Mouse (Mus musculus) liver, postnatal 0 days (tissue): ENCODE data around the gene Mycl. TPM values are rescaled to one million over a fixed set of nuclear protein-coding genes. Genes with fewer than 3 reads are reported as not detected.

Experiments used
- ATAC-seq: fragments of 200-750 bp; cut with Nextera tagmentation; 2 replicates; pipeline ENCODE4 v1.8.0; 2017; ENCODE audit warnings: mild to moderate bottlenecking, moderate library complexity
- DNase-seq: peaks from one replicate; pipeline ENCODE4 v3.0.0-alpha.2; 2016
- H3K27ac ChIP-seq: fragments of 300-500 bp; sonication (generic); 2 replicates; pipeline ENCODE4 v1.5.1; 2014; ENCODE audit warnings: antibody characterized with exemption, moderate library complexity, mild to moderate bottlenecking, low read depth
- H3K27me3 ChIP-seq: fragments of 300-500 bp; sonication (generic); 2 replicates; pipeline ENCODE4 v1.6.1; 2014; ENCODE audit warnings: low read length, control low read depth, mixed read lengths; ENCODE audit not compliant: insufficient read depth
- H3K36me3 ChIP-seq: fragments of 300-500 bp; sonication (generic); replicated peaks from 2 replicates; pipeline ENCODE4 v1.6.1; 2014; ENCODE audit warnings: mild to moderate bottlenecking, control low read depth, low read length, moderate library complexity, mixed read lengths; ENCODE audit not compliant: insufficient read depth
- H3K4me1 ChIP-seq: fragments of 300-500 bp; sonication (generic); 2 replicates; pipeline ENCODE4 v1.6.1; 2014; ENCODE audit warnings: antibody characterized with exemption, mild to moderate bottlenecking, control low read depth; ENCODE audit not compliant: insufficient read depth
- H3K4me2 ChIP-seq: fragments of 300-500 bp; sonication (generic); 2 replicates; pipeline ENCODE4 v1.6.1; 2014; ENCODE audit warnings: low read depth, mild to moderate bottlenecking, low read length, moderate library complexity, mixed read lengths
- H3K4me3 ChIP-seq: fragments of 300-500 bp; sonication (generic); 2 replicates; pipeline ENCODE4 v1.5.1; 2014; ENCODE audit warnings: low read depth, low read length
- H3K9ac ChIP-seq: fragments of 300-500 bp; sonication (generic); replicated peaks from 2 replicates; pipeline ENCODE4 v1.6.1; 2014; ENCODE audit warnings: mild to moderate bottlenecking, moderate library complexity
- H3K9me3 ChIP-seq: fragments of 300-500 bp; sonication (generic); 2 replicates; pipeline ENCODE4 v1.6.1; 2016; ENCODE audit warnings: mild to moderate bottlenecking, control low read depth, low read length, mixed read lengths
- CTCF ChIP-seq: sonication (generic); IDR thresholded peaks from 2 replicates; pipeline ENCODE4 v1.5.1; 2016; ENCODE audit warnings: antibody characterized with exemption, low read depth
- EP300 ChIP-seq: IDR thresholded peaks from 2 replicates; pipeline ENCODE4 v1.6.1; 2016; ENCODE audit warnings: antibody characterized with exemption, low read depth, mild to moderate bottlenecking
- WGBS: fragments of 180-500 bp; shearing (Covaris S2); extraction: QIAGEN DNeasy Blood & Tissue Kit; methylation state at CpG from one replicate; pipeline ENCODE4 v1.1.7; 2014; ENCODE audit not compliant: insufficient replicate concordance; 5-methylcytosine and 5-hydroxymethylcytosine counted together
- polyA plus RNA-seq: library from polyadenylated mRNA; unstranded; fragments of >200 nt; fragmentation: Nextera tagmentation; extraction: Ambion mirVana; gene quantifications from 2 replicates; pipeline ENCODE4 v1.2.1, GENCODE M21; 2015

The Mycl gene
- polyA plus RNA-seq, 1 experiment from 2014 or later: 1.2 TPM

DNA sequence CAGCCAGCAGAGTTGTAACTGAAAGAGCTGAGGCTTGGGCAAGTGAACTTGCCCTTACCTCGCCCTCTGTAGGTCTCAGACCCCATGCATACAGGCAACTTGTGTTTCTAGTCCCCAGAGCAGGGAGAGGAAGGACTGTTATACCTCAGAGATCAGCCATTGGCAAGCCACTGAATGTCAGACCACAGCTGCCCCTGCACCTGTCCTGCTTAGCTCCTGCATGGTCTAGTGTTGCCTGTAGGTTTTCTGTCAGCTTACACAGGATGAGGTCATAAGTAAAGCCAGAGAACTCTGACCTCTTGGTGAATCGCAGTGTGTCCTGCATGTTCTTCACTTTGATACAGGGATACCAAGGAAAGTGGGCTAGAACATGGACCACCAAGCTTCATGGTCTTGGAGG, 39.4 kb downstream of the Mycl start:
- no peak for TF ChIP-seq CTCF
- TF ChIP-seq EP300: no peak
- no peak overlapping the region for H3K4me3 ChIP-seq
- no peaks in the 10 kb centered on the region for H3K9me3 ChIP-seq
- H3K4me2 ChIP-seq: no peak overlapping the region
- H3K27me3 ChIP-seq: no peaks in the 10 kb centered on the region
- peak; percentile 36; the same call in 1 of the 2 replicates for ATAC-seq
- H3K4me1 ChIP-seq: peaks cover 5% of the 10 kb centered on the region; the same call in 1 of the 2 replicates
- no peak overlapping the region for H3K9ac ChIP-seq
- peaks cover 18% of the 10 kb centered on the region for H3K36me3 ChIP-seq
- H3K27ac ChIP-seq: no peak overlapping the region
- 69% methylated on average over 2 of the region's 2 CpGs for whole genome bisulfite sequencing
- DNase-seq: no peak

DNA sequence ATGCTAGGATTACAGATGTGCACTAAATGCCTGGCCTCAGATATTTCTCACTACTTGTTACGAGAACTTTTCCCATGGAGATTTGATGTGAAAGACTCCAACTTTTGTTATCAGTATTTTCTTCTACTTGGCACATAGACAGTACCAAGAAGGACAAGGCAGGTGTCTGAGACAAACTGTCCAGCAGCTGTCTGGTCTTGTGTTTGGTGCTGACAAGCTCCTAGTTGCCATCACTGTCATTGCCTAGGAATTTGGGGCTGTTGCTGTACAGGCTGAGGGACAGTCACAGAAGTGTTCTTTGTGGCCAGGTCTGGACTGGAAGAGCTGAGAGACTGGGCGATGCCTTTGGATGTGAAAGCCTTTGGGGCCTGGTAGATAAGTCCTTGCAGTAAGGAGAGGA, 40.2 kb downstream of the Mycl start:
- Histone ChIP-seq H3K4me2 (no peak overlapping the region), H3K9ac (no peak overlapping the region), H3K36me3 (peaks cover 18% of the 10 kb centered on the region), H3K4me3 (no peak overlapping the region), H3K4me1 (peaks cover 5% of the 10 kb centered on the region; the same call in 1 of the 2 replicates), H3K9me3 (no peaks in the 10 kb centered on the region), H3K27me3 (no peaks in the 10 kb centered on the region), H3K27ac (no peak overlapping the region)
- ATAC-seq (no peak), DNase-seq (no peak)
- no peak for TF ChIP-seq EP300
- TF ChIP-seq CTCF: no peak
- 83% methylated on average over 2 of the region's 2 CpGs for WGBS

DNA sequence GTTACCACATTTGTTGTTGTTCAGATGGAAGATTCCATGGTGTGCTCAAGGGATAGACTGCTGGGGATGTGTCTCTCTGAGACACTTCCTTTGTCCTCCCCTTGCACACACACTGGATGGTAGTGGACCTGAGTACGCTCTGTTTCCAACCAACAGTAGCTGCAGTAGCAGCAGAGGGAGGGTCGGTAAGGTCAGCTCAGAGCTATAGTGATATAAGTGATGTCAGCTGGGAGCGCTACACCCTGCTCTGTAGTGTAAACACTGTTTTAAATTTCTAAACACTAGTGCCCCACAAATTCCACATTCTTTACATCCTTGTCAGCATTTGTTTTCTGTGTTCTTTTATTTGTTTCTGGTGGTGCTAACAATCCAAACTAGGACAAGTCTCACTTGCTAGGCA, 41.3 kb downstream of the Mycl start:
- H3K9me3 ChIP-seq: no peaks in the 10 kb centered on the region
- no peak overlapping the region for H3K27ac ChIP-seq
- H3K27me3 ChIP-seq: no peaks in the 10 kb centered on the region
- no peak for ATAC-seq
- TF ChIP-seq EP300: no peak
- no peak for TF ChIP-seq CTCF
- peaks cover 5% of the 10 kb centered on the region; the same call in 1 of the 2 replicates for H3K4me1 ChIP-seq
- peaks cover 10% of the 10 kb centered on the region; the same call in 1 of the 2 replicates for H3K36me3 ChIP-seq
- H3K9ac ChIP-seq: no peak overlapping the region
- no peak overlapping the region for H3K4me2 ChIP-seq
- whole genome bisulfite sequencing: 78% methylated on average over 3 of the region's 3 CpGs
- H3K4me3 ChIP-seq: no peak overlapping the region
- DNase-seq: no peak

DNA sequence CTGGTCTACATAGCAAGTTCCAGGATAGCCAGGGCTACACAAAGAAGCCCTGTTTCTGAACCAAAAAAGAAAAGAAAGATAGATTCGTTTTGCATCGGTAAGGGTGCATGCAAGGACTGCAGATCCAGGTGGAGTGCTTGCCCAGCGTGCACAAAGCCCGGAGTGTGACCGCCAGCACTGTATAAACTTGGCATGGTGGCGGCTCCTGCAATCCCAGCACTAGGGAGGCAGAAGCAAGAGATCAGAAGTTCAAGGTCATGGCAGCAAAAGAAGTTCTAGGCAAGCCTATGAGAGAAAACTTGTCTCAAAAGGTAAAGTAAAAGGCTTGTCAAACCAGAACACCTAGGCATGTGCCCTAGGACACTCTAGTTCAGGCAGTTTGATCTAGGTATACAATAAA, 45.7 kb downstream of the Mycl start:
- Histone ChIP-seq H3K9me3 (no peaks in the 10 kb centered on the region), H3K36me3 (peaks cover 8% of the 10 kb centered on the region; the same call in 1 of the 2 replicates), H3K4me2 (no peak overlapping the region), H3K4me1 (no peaks in the 10 kb centered on the region; the same call in 1 of the 2 replicates), H3K9ac (no peak overlapping the region), H3K4me3 (no peak overlapping the region), H3K27me3 (no peaks in the 10 kb centered on the region), H3K27ac (no peak overlapping the region)
- DNase-seq: no peak
- no peak for ATAC-seq
- no peak for TF ChIP-seq CTCF
- TF ChIP-seq EP300: no peak
- WGBS: 86% methylated on average over 6 of the region's 6 CpGs

DNA sequence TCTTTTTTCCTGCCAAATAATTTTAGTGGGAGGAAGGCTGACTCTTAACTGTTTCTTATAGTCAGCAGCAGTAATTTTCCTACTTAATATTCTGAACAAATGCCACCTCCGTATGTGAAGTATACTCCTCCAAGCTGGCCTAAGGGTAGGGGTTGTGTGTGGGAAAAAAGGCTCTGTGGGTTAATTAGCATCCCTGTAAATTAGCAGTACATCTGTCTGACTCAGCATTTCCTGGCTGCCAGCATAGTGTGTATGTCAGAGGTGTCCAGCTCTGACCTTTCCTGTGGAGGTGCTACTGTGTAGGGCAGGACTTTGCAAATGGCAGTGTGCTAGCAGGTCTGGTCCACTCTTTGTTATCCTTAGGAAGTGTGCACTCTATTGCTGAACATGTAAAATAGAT, 48.4 kb downstream of the Mycl start:
- no peak overlapping the region for H3K27ac ChIP-seq
- no peaks in the 10 kb centered on the region for H3K9me3 ChIP-seq
- no peak overlapping the region for H3K4me2 ChIP-seq
- ATAC-seq (no peak), DNase-seq (no peak)
- H3K4me3 ChIP-seq: no peak overlapping the region
- WGBS: 80% methylated on average over 1 of the region's 1 CpGs
- H3K36me3 ChIP-seq: peaks cover 17% of the 10 kb centered on the region
- no peak overlapping the region for H3K9ac ChIP-seq
- no peaks in the 10 kb centered on the region for H3K27me3 ChIP-seq
- TF ChIP-seq EP300 (no peak), CTCF (no peak)
- H3K4me1 ChIP-seq: no peaks in the 10 kb centered on the region

DNA sequence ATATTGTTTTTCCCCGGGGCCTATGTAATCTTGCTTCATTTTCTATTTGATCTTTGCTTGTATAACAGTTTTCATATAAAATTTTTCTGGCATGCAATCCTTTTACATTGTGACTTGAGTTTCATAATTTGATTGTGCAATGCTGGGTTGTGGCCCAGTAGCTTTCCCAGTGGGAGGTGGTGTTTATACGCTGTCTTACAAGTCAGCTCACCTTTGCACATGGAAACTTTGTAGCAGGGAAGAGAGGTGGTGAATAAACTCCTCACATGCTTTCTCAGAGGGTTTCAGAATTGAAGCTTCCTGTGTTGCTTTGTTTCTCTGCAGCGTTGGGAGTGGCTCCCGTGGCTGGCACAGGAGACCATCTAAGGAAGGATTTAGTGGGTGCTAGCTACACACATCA, 49.4 kb downstream of the Mycl start:
- ATAC-seq (no peak), DNase-seq (no peak)
- peaks cover 11% of the 10 kb centered on the region for H3K36me3 ChIP-seq
- H3K4me1 ChIP-seq: no peaks in the 10 kb centered on the region
- TF ChIP-seq EP300 (no peak), CTCF (no peak)
- peak overlapping the region; percentile 48; the same call in 1 of the 2 replicates for H3K27ac ChIP-seq
- H3K9ac ChIP-seq: no peak overlapping the region
- 75% methylated on average over 4 of the region's 4 CpGs for WGBS
- H3K27me3 ChIP-seq: no peaks in the 10 kb centered on the region
- no peak overlapping the region for H3K4me2 ChIP-seq
- no peaks in the 10 kb centered on the region for H3K9me3 ChIP-seq
- H3K4me3 ChIP-seq: no peak overlapping the region

DNA sequence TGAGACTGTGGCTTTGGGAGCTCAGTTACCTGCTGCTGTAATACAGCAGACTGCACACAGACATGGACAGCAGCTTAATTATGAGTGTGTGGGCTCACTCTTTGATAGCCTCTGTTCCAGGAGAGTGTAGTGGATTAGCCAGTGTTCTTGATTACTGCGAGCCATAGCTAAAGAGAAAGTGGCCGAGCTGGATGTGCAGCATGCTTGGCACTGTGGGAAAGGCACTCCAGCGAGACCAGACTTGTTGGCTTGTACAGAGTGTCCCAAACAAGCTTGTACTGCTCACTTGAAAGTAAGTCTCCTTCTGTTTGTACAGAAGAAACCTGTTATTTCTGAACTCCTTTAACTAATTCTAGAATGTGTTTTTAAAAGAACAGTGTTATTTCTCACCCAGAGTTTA, 50.8 kb downstream of the Mycl start:
- ATAC-seq: no peak
- 81% methylated on average over 3 of the region's 3 CpGs for WGBS
- Histone ChIP-seq H3K27ac (no peak overlapping the region), H3K9me3 (no peaks in the 10 kb centered on the region), H3K36me3 (peaks cover 11% of the 10 kb centered on the region), H3K4me1 (peaks cover 13% of the 10 kb centered on the region), H3K4me2 (no peak overlapping the region), H3K27me3 (no peaks in the 10 kb centered on the region), H3K9ac (no peak overlapping the region), H3K4me3 (no peak overlapping the region)
- TF ChIP-seq CTCF: no peak
- TF ChIP-seq EP300: no peak
- DNase-seq: no peak
